Mouse (Mus musculus): ENCODE results near the gene Ppp1r12b.
A peak's percentile ranks its signal among the peaks of the same experiment; 100 is the strongest.

Ppp1r12b gene

GRCm38 (mm10) chr1:134788096-134788495 lies 167.6 kb downstream of the Ppp1r12b start:
- no peak for DNase-seq

GRCm38 (mm10) chr1:134784911-134785310 lies 170.8 kb downstream of the Ppp1r12b start:
- DNase-seq = no peak

- no peak for DNase-seq
Measured at GRCm38 (mm10) chr1:134784481-134784880, 171.3 kb downstream of the Ppp1r12b start.

- no peak for DNase-seq
Measured at GRCm38 (mm10) chr1:134783958-134784357, 171.8 kb downstream of the Ppp1r12b start.

GRCm38 (mm10) chr1:134782797-134783196 lies 172.9 kb downstream of the Ppp1r12b start:
- no peak for DNase-seq

GRCm38 (mm10) chr1:134777936-134778548 lies 177.7 kb downstream of the Ppp1r12b start:
- DNase-seq = no peak

- no peak for DNase-seq
Measured at GRCm38 (mm10) chr1:134777201-134777885, 178.4 kb downstream of the Ppp1r12b start.

- DNase-seq = no peak
Measured at GRCm38 (mm10) chr1:134775631-134776030, 180.1 kb downstream of the Ppp1r12b start.

- peak; percentile 69 for DNase-seq
Measured at GRCm38 (mm10) chr1:134774728-134775287, 180.9 kb downstream of the Ppp1r12b start.

- DNase-seq = peak; percentile 49
Measured at GRCm38 (mm10) chr1:134774247-134774646, 181.5 kb downstream of the Ppp1r12b start.

- DNase-seq = no peak
Measured at GRCm38 (mm10) chr1:134773256-134773655, 182.5 kb downstream of the Ppp1r12b start.

- no peak for DNase-seq
Measured at GRCm38 (mm10) chr1:134772821-134773220, 182.9 kb downstream of the Ppp1r12b start.

- DNase-seq = no peak
Measured at GRCm38 (mm10) chr1:134771999-134772398, 183.7 kb downstream of the Ppp1r12b start.

GRCm38 (mm10) chr1:134771353-134771752 lies 184.4 kb downstream of the Ppp1r12b start:
- peak; percentile 62 for DNase-seq

- no peak for DNase-seq
Measured at GRCm38 (mm10) chr1:134770312-134770711, 185.4 kb downstream of the Ppp1r12b start.

- no peak for DNase-seq
Measured at GRCm38 (mm10) chr1:134766448-134766847, 189.3 kb downstream of the Ppp1r12b start.

- DNase-seq = no peak
Measured at GRCm38 (mm10) chr1:134764831-134765458, 190.8 kb downstream of the Ppp1r12b start.

GRCm38 (mm10) chr1:134763776-134764438 lies 191.8 kb downstream of the Ppp1r12b start:
- no peak for DNase-seq

- no peak for DNase-seq
Measured at GRCm38 (mm10) chr1:134763250-134763649, 192.5 kb downstream of the Ppp1r12b start.

GRCm38 (mm10) chr1:134761534-134761933 lies 194.2 kb downstream of the Ppp1r12b start:
- no peak for DNase-seq

GRCm38 (mm10) chr1:134760642-134761041 lies 195.1 kb downstream of the Ppp1r12b start:
- no peak for DNase-seq

- DNase-seq = peak; percentile 61
Measured at GRCm38 (mm10) chr1:134759133-134759532, 196.6 kb downstream of the Ppp1r12b start.

GRCm38 (mm10) chr1:134757230-134757629 lies 198.5 kb downstream of the Ppp1r12b start:
- no peak for DNase-seq
